Mouse (Mus musculus) megakaryocyte, embryonic 14.5 days (primary cell): ENCODE results near the gene Pdrg1.

Experiments
- FLI1 ChIP-seq: IDR thresholded peaks from 2 replicates; pipeline ENCODE4 v1.6.1; 2012; ENCODE audit warnings: low read length, inconsistent platforms, mixed read lengths
- GATA1 ChIP-seq: IDR thresholded peaks from 3 replicates; pipeline ENCODE4 v1.6.1; 2012; ENCODE audit warnings: mixed read lengths, low read length, inconsistent platforms, borderline replicate concordance

DNA sequence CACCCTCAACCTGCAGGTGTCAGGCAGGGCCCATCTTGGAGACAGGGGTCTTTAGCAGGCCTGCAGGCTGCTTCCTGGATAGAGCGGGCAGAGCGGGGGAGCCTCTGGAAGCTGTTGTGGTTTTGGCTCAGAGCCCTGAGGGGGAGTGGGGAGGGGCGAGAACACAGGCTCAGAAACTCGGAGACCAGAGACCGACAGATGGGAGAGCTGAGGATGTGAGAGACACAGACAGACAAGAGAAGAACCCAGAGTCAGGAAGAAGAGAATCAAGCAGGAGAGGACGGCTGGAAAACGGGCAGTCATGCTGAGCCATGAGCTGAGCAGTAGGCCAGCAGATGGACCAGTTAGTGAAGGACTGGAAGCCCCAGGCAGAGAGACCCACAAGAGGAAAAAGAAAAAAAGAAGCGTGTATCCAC, 30.7 kb upstream of the Pdrg1 start:
- TF ChIP-seq GATA1 (no peak), FLI1 (no peak)
